Mouse (Mus musculus): ENCODE data around the gene Zcchc2. TPM values are rescaled to one million over a fixed set of nuclear protein-coding genes. Genes with fewer than 3 reads are reported as not detected.

The Zcchc2 gene
- polyA plus RNA-seq, 1 experiment from 2014 or later = 2.4 TPM

- Histone ChIP-seq H3K4me1 (peaks cover 37% of the 10 kb centered on the region), H3K27ac (peak overlapping the region; percentile 96), H3K27me3 (ENCODE audit: insufficient read depth, poor library complexity, severe bottlenecking) (no peaks in the 10 kb centered on the region)
These were observed 2.0 kb downstream of the Zcchc2 start for GRCm38 (mm10) chr1:105991931-105992837.

GRCm38 (mm10) chr1:105993196-105993595 is 3.0 kb downstream of the Zcchc2 start:
- WGBS = 10% methylated on average over 7 of the region's 7 CpGs
- peak overlapping the region; percentile 87 for H3K4me3 ChIP-seq
- H3K27me3 ChIP-seq (ENCODE audit: insufficient read depth, poor library complexity, severe bottlenecking) = no peaks in the 10 kb centered on the region
- no peaks in the 10 kb centered on the region for H3K9me3 ChIP-seq
- no peaks in the 10 kb centered on the region for H3K36me3 ChIP-seq
- H3K27ac ChIP-seq = peak overlapping the region; percentile 95
- peaks cover 32% of the 10 kb centered on the region for H3K4me1 ChIP-seq
- peak; percentile 80 for DNase-seq (ENCODE audit: low spot score)

More at GRCm38 (mm10) chr1:105991931-105992837, 2.0 kb downstream of the Zcchc2 start:
- no peak for DNase-seq (ENCODE audit: low spot score)
- no peaks in the 10 kb centered on the region for H3K9me3 ChIP-seq
- 31% methylated on average over 17 of the region's 17 CpGs for WGBS
- peak overlapping the region; percentile 87 for H3K4me3 ChIP-seq
- no peaks in the 10 kb centered on the region for H3K36me3 ChIP-seq

- WGBS = under 1% methylated on average over 37 of the region's 37 CpGs
- Histone ChIP-seq H3K4me1 (peaks cover 32% of the 10 kb centered on the region), H3K27ac (peak overlapping the region; percentile 95), H3K36me3 (no peaks in the 10 kb centered on the region), H3K27me3 (ENCODE audit: insufficient read depth, poor library complexity, severe bottlenecking) (no peaks in the 10 kb centered on the region), H3K9me3 (no peaks in the 10 kb centered on the region), H3K4me3 (peak overlapping the region; percentile 87)
- DNase-seq (ENCODE audit: low spot score) = peak; percentile 96
These were observed 3.5 kb downstream of the Zcchc2 start for GRCm38 (mm10) chr1:105993601-105994209.

- DNase-seq (ENCODE audit: low spot score) = no peak
- WGBS = 55% methylated on average over 2 of the region's 2 CpGs
- Histone ChIP-seq H3K4me3 (no peak overlapping the region), H3K4me1 (peaks cover 31% of the 10 kb centered on the region), H3K9me3 (no peaks in the 10 kb centered on the region), H3K27me3 (ENCODE audit: insufficient read depth, poor library complexity, severe bottlenecking) (no peaks in the 10 kb centered on the region), H3K36me3 (no peaks in the 10 kb centered on the region), H3K27ac (no peak overlapping the region)
These were observed 5.8 kb downstream of the Zcchc2 start for GRCm38 (mm10) chr1:105995966-105996365.

- no peak overlapping the region for H3K27ac ChIP-seq
- WGBS = 71% methylated on average over 3 of the region's 3 CpGs
- H3K27me3 ChIP-seq (ENCODE audit: insufficient read depth, poor library complexity, severe bottlenecking) = no peaks in the 10 kb centered on the region
- no peaks in the 10 kb centered on the region for H3K36me3 ChIP-seq
- H3K4me1 ChIP-seq = peaks cover 27% of the 10 kb centered on the region
- no peak for DNase-seq (ENCODE audit: low spot score)
- no peak overlapping the region for H3K4me3 ChIP-seq
- no peaks in the 10 kb centered on the region for H3K9me3 ChIP-seq
These were observed 7.1 kb downstream of the Zcchc2 start for GRCm38 (mm10) chr1:105997282-105997681.

- no peak for DNase-seq (ENCODE audit: low spot score)
- no peaks in the 10 kb centered on the region for H3K27me3 ChIP-seq (ENCODE audit: insufficient read depth, poor library complexity, severe bottlenecking)
- peaks cover 14% of the 10 kb centered on the region for H3K4me1 ChIP-seq
- no peak overlapping the region for H3K27ac ChIP-seq
- peaks cover 13% of the 10 kb centered on the region for H3K36me3 ChIP-seq
- no peaks in the 10 kb centered on the region for H3K9me3 ChIP-seq
- 93% methylated on average over 2 of the region's 2 CpGs for WGBS
- no peak overlapping the region for H3K4me3 ChIP-seq
These were observed 9.6 kb downstream of the Zcchc2 start for GRCm38 (mm10) chr1:105999802-106000201.

GRCm38 (mm10) chr1:106007581-106007980 is 17.4 kb downstream of the Zcchc2 start:
- no peaks in the 10 kb centered on the region for H3K27me3 ChIP-seq (ENCODE audit: insufficient read depth, poor library complexity, severe bottlenecking)
- H3K36me3 ChIP-seq = peaks cover 54% of the 10 kb centered on the region
- H3K4me3 ChIP-seq = no peak overlapping the region
- no peaks in the 10 kb centered on the region for H3K4me1 ChIP-seq
- 57% methylated on average over 1 of the region's 1 CpGs for WGBS
- H3K27ac ChIP-seq = no peak overlapping the region
- H3K9me3 ChIP-seq = no peaks in the 10 kb centered on the region
- no peak for DNase-seq (ENCODE audit: low spot score)

- Histone ChIP-seq H3K4me1 (no peaks in the 10 kb centered on the region), H3K27me3 (ENCODE audit: insufficient read depth, poor library complexity, severe bottlenecking) (no peaks in the 10 kb centered on the region), H3K27ac (no peak overlapping the region), H3K36me3 (peaks cover 39% of the 10 kb centered on the region), H3K9me3 (no peaks in the 10 kb centered on the region), H3K4me3 (no peak overlapping the region)
- 73% methylated on average over 7 of the region's 7 CpGs for WGBS
- DNase-seq (ENCODE audit: low spot score) = no peak
These were observed 20.9 kb downstream of the Zcchc2 start for GRCm38 (mm10) chr1:106011097-106011496.

GRCm38 (mm10) chr1:106013759-106014158 is 23.6 kb downstream of the Zcchc2 start:
- Histone ChIP-seq H3K4me1 (no peaks in the 10 kb centered on the region), H3K36me3 (peaks cover 37% of the 10 kb centered on the region), H3K9me3 (no peaks in the 10 kb centered on the region), H3K4me3 (no peak overlapping the region), H3K27me3 (ENCODE audit: insufficient read depth, poor library complexity, severe bottlenecking) (no peaks in the 10 kb centered on the region), H3K27ac (no peak overlapping the region)
- DNase-seq (ENCODE audit: low spot score) = no peak
- 83% methylated on average over 2 of the region's 2 CpGs for WGBS

- peaks cover 54% of the 10 kb centered on the region for H3K36me3 ChIP-seq
These were observed 26.1 kb downstream of the Zcchc2 start for GRCm38 (mm10) chr1:106016262-106016661.

GRCm38 (mm10) chr1:106019854-106020253 is 29.6 kb downstream of the Zcchc2 start:
- Histone ChIP-seq H3K9me3 (no peaks in the 10 kb centered on the region), H3K27me3 (ENCODE audit: insufficient read depth, poor library complexity, severe bottlenecking) (no peaks in the 10 kb centered on the region), H3K4me1 (no peaks in the 10 kb centered on the region), H3K27ac (no peak overlapping the region), H3K36me3 (peaks cover 74% of the 10 kb centered on the region), H3K4me3 (no peak overlapping the region)
- no peak for DNase-seq (ENCODE audit: low spot score)
- WGBS = 85% methylated on average over 6 of the region's 6 CpGs

More at GRCm38 (mm10) chr1:106016262-106016661, 26.1 kb downstream of the Zcchc2 start:
- no peak overlapping the region for H3K4me3 ChIP-seq
- H3K4me1 ChIP-seq = no peaks in the 10 kb centered on the region
- H3K27me3 ChIP-seq (ENCODE audit: insufficient read depth, poor library complexity, severe bottlenecking) = no peaks in the 10 kb centered on the region
- H3K27ac ChIP-seq = no peak overlapping the region
- 84% methylated on average over 6 of the region's 6 CpGs for WGBS
- H3K9me3 ChIP-seq = no peaks in the 10 kb centered on the region
- DNase-seq (ENCODE audit: low spot score) = no peak

GRCm38 (mm10) chr1:106022998-106023397 is 32.8 kb downstream of the Zcchc2 start:
- Histone ChIP-seq H3K36me3 (peaks cover 66% of the 10 kb centered on the region), H3K27ac (no peak overlapping the region), H3K9me3 (no peaks in the 10 kb centered on the region), H3K4me1 (no peaks in the 10 kb centered on the region), H3K4me3 (no peak overlapping the region), H3K27me3 (ENCODE audit: insufficient read depth, poor library complexity, severe bottlenecking) (no peaks in the 10 kb centered on the region)
- no peak for DNase-seq (ENCODE audit: low spot score)
- WGBS = 54% methylated on average over 1 of the region's 1 CpGs

- Histone ChIP-seq H3K36me3 (peaks cover 58% of the 10 kb centered on the region), H3K27me3 (ENCODE audit: insufficient read depth, poor library complexity, severe bottlenecking) (no peaks in the 10 kb centered on the region), H3K4me1 (no peaks in the 10 kb centered on the region), H3K27ac (no peak overlapping the region), H3K9me3 (no peaks in the 10 kb centered on the region), H3K4me3 (no peak overlapping the region)
- 66% methylated on average over 2 of the region's 2 CpGs for WGBS
- no peak for DNase-seq (ENCODE audit: low spot score)
These were observed 34.0 kb downstream of the Zcchc2 start for GRCm38 (mm10) chr1:106024254-106024653.
